8 mouse cellular contexts compared by ENCODE assay signal in the genomic region with DNA sequence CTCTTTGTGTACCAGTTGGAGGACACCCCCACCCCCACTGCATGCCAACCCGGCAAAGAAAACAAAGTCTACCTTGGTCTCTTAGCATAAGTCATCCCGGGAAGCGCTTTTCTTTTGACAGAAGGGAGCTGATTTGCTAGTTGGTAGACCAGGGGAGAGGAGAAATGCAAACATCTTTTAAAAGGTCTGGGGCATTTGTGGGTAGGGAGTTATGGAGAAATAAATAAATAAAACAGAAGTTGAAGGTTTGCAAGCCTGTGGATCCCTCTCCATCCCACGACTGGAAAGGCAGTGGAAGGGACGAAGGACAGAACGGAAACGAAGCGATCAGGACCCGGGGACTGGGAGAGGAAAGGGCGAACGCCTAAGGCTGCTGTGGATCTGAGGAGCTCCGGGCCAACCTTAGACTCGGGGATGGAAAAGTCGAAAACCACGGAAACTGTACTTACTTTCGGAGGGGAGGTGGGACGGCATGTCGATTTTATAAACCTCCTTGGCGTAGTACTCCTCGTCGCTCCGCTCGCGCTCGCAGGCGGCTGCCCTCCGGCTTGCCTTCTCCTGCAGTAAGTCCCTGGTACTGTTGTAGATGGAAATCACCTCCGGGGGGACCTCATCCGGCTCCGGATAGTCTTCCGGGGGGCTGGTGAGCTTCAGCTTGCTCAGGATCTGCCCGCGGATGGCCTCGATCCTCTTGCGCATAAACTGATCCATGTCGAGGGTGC. TPM values are rescaled to one million over a fixed set of nuclear protein-coding genes. Genes with fewer than 3 reads are reported as not detected.
DNase-seq lines count a peak whose midpoint lies in the region; ATAC-seq and TF ChIP-seq lines count a peak whose summit lies in the region.

No protein-coding gene starts in this region.

- peak overlapping the region; percentile 43 for H3K4me3 ChIP-seq in spleen, adult 2 months (ENCODE audit: extremely low read depth, insufficient read depth, insufficient read length)
- H3K4me3 ChIP-seq in gastrocnemius, adult 2 months, result peak overlapping the region; percentile 93
- H3K4me3 ChIP-seq in intestine, embryonic 15.5 days (replicated peaks), result peak overlapping the region; percentile 60
- H3K4me3 ChIP-seq in lung, postnatal 0 days (ENCODE audit: low read depth, low read length), result peak overlapping the region; percentile 67

- peak; percentile 29 for ATAC-seq in common myeloid progenitor, adult 5-6 weeks (replicated peaks; ENCODE audit: low read depth, poor library complexity, severe bottlenecking)
- ATAC-seq in intestine, embryonic 15.5 days, result no peak
- ATAC-seq in lung, postnatal 0 days, result no peak
- ATAC-seq in activated CD4-positive, CD25-positive, alpha-beta regulatory T cell, adult 4 months, result no peak

- intact Hi-C loops in gastrocnemius, adult 2 months (cut with DNase I), result loop anchor here (5.0 kb wide), 2 partner anchors 117 to 222 kb away; no protein-coding TSS in a partner anchor

- TF ChIP-seq POLR2A in spleen, adult 2 months (IDR thresholded peaks at IDR 0.05; ENCODE audit: low read depth, low read length), result no peak

- H3K4me1 ChIP-seq in spleen, adult 2 months (ENCODE audit: control insufficient read depth, insufficient read depth, insufficient read length), result peaks cover 11% of the 10 kb centered on the region
- H3K4me1 ChIP-seq in intestine, embryonic 15.5 days (replicated peaks), result peaks cover 12% of the 10 kb centered on the region
- H3K4me1 ChIP-seq in lung, postnatal 0 days (ENCODE audit: insufficient read depth, low read depth, low read length), result peaks cover 10% of the 10 kb centered on the region; the same call in 1 of the 2 replicates

- no peak for TF ChIP-seq CTCF in spleen, adult 2 months (IDR thresholded peaks at IDR 0.05; ENCODE audit: extremely low read depth, insufficient read depth, insufficient read length, insufficient replicate concordance)
- no peak for TF ChIP-seq CTCF in gastrocnemius, adult 2 months (IDR thresholded peaks at IDR 0.05)
- TF ChIP-seq CTCF in lung, postnatal 0 days (IDR thresholded peaks at IDR 0.05), result peak; percentile 15; the same call in 1 of the 2 replicates

- peak overlapping the region; percentile 96 for H3K4me2 ChIP-seq in intestine, embryonic 15.5 days (replicated peaks)
- H3K4me2 ChIP-seq in lung, postnatal 0 days (replicated peaks; ENCODE audit: low read depth, low read length), result peak overlapping the region; percentile 87

- H3K27ac ChIP-seq in spleen, adult 2 months (ENCODE audit: insufficient read depth, low read length), result no peak overlapping the region
- H3K27ac ChIP-seq in gastrocnemius, adult 2 months, result peak overlapping the region; percentile 91
- peak overlapping the region; percentile 45; the same call in 1 of the 2 replicates for H3K27ac ChIP-seq in intestine, embryonic 15.5 days
- H3K27ac ChIP-seq in lung, postnatal 0 days (ENCODE audit: low read length), result peak overlapping the region; percentile 77

- no peak for TF ChIP-seq EP300 in lung, postnatal 0 days (IDR thresholded peaks at IDR 0.05)

- WGBS in spleen, adult 2 months, result 2% methylated on average over 36 of the region's 36 CpGs
- under 1% methylated on average over 36 of the region's 36 CpGs for WGBS in intestine, embryonic 15.5 days
- 0% methylated on average over 36 of the region's 36 CpGs for WGBS in lung, postnatal 0 days

- peaks cover 13% of the 10 kb centered on the region for H3K27me3 ChIP-seq in spleen, adult 2 months (ENCODE audit: control insufficient read depth, insufficient read depth, low read length)
- peaks cover 4% of the 10 kb centered on the region for H3K27me3 ChIP-seq in intestine, embryonic 15.5 days (replicated peaks)
- H3K27me3 ChIP-seq in lung, postnatal 0 days (replicated peaks; ENCODE audit: insufficient read depth, low read length), result no peaks in the 10 kb centered on the region

- H3K36me3 ChIP-seq in spleen, adult 2 months (ENCODE audit: control insufficient read depth, insufficient read depth, low read length), result no peaks in the 10 kb centered on the region
- H3K36me3 ChIP-seq in intestine, embryonic 15.5 days, result no peaks in the 10 kb centered on the region
- no peaks in the 10 kb centered on the region for H3K36me3 ChIP-seq in lung, postnatal 0 days (ENCODE audit: insufficient read depth, low read length)

- H3K9ac ChIP-seq in intestine, embryonic 15.5 days, result peak overlapping the region; percentile 43
- peak overlapping the region; percentile 62 for H3K9ac ChIP-seq in lung, postnatal 0 days (replicated peaks; ENCODE audit: low read depth)

- DNase-seq in spleen, adult 2 months (ENCODE audit: low read depth in 1 of 2, low spot score in 2 of 2), result peak in 1 of 2 experiments; percentile 7
- no peak for DNase-seq in spleen, postnatal 10 days (ENCODE audit: low spot score in 2 of 2)
- DNase-seq in gastrocnemius, adult 2 months, result peak; percentile 54
- peak; percentile 38 for DNase-seq in lung, postnatal 0 days (ENCODE audit: low spot score)
- peak; percentile 26 for DNase-seq in right cerebral cortex, postnatal 4 days

- H3K9me3 ChIP-seq in intestine, embryonic 15.5 days, result no peaks in the 10 kb centered on the region
- H3K9me3 ChIP-seq in lung, postnatal 0 days (ENCODE audit: low read length), result no peaks in the 10 kb centered on the region

RNA-seq across cellular contexts. Expression of a gene that starts 1.6 kb away (rescaled TPM):
- polyA plus RNA-seq in spleen, adult 2 months (2012; rRNA removed), result 0.26 and 0.40 TPM in 2 replicates
- total RNA-seq in common myeloid progenitor, adult 5-6 weeks (2017), result not detected in 2 replicates
- total RNA-seq in gastrocnemius, adult 2 months (2021), result 10 to 100 TPM in 1 of 2 experiments, 1 to 10 TPM in 1; 6.5 to 14.1 TPM
- 16.5 and 18.5 TPM in 2 replicates for polyA plus RNA-seq in intestine, embryonic 15.5 days (2015; fragmentation: Nextera tagmentation; extraction: Ambion mirVana)
- polyA plus RNA-seq in lung, postnatal 0 days (2015; fragmentation: Nextera tagmentation; extraction: Ambion mirVana), result 49.7 and 58.2 TPM in 2 replicates
- polyA plus RNA-seq in activated CD4-positive, CD25-positive, alpha-beta regulatory T cell, adult 4 months (2017; shearing (Covaris generic)), result under 1 TPM in 1 of 2 experiments, not detected in 1; 0.13 TPM

RNA-seq across cellular contexts. Expression of a gene that starts 45.0 kb away (rescaled TPM):
- polyA plus RNA-seq in spleen, adult 2 months (2012; rRNA removed), result 2.3 and 2.5 TPM in 2 replicates
- total RNA-seq in common myeloid progenitor, adult 5-6 weeks (2017), result 147 and 148 TPM in 2 replicates
- 10 to 100 TPM; 12.1 to 13.7 TPM for total RNA-seq in gastrocnemius, adult 2 months (2021)
- polyA plus RNA-seq in intestine, embryonic 15.5 days (2015; fragmentation: Nextera tagmentation; extraction: Ambion mirVana), result 66.2 and 69.9 TPM in 2 replicates
- 21.8 and 21.9 TPM in 2 replicates for polyA plus RNA-seq in lung, postnatal 0 days (2015; fragmentation: Nextera tagmentation; extraction: Ambion mirVana)
- 10 to 100 TPM; 30.6 to 34.7 TPM for polyA plus RNA-seq in activated CD4-positive, CD25-positive, alpha-beta regulatory T cell, adult 4 months (2017; shearing (Covaris generic))

Comparison
In these comparisons a context has a peak if more than half of its experiments do, and no peak if none do; other contexts are left out.
1. DNase-seq: peak in gastrocnemius, adult 2 months (single experiment), lung, postnatal 0 days (single experiment) and right cerebral cortex, postnatal 4 days (single experiment); none in spleen, postnatal 10 days (0 of 2).
2. H3K4me3 ChIP-seq: peak in every context shown above with its lines; median percentile 93 in gastrocnemius, adult 2 months; 67 in lung, postnatal 0 days; 60 in intestine, embryonic 15.5 days; 43 in spleen, adult 2 months.
3. RNA of a gene that starts 1.6 kb away (polyA plus RNA-seq): 49.7 to 58.2 TPM in lung, postnatal 0 days and 16.5 to 18.5 TPM in intestine, embryonic 15.5 days; 0.26 to 0.40 TPM in spleen, adult 2 months and 0.13 TPM in activated CD4-positive, CD25-positive, alpha-beta regulatory T cell, adult 4 months; every median in the first group is over 10 times any median in the second.